Mouse (Mus musculus): Measurements from ENCODE around the gene Ppp1r12b.

DNA sequence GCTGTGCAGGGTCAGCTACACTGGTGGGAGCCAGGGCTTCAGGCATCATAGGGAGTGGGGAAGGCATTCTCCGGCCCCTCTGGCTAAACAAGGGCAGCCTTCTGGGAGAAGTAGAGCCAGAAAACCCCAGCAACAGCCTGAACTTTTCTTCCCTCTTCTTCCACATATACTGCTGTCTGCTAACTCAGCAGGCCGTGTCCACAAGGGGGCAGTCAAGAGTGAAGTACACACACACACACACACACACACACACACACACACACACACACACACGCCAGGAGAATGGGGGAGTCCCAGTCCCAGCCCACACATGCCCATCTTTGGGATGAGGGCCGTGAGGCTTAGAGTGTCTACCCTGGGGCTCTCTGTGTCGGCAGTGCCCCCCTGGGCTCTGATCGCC lies 214.3 kb downstream of the Ppp1r12b start:
- TF ChIP-seq CTCF (IDR thresholded peaks at IDR 0.05; ENCODE audit: extremely low read depth, insufficient read depth, insufficient read length, insufficient replicate concordance) (no peak), POLR2A (IDR thresholded peaks at IDR 0.05; ENCODE audit: low read depth, low read length) (no peak)

All from spleen, adult 2 months (tissue).